Mouse (Mus musculus) limb, embryonic 14.5 days (tissue): ENCODE data around the gene Grik2. TPM values are rescaled to one million over a fixed set of nuclear protein-coding genes. Genes with fewer than 3 reads are reported as not detected.

ENCODE experiments used
- ATAC-seq: fragments of 200-750 bp; cut with Nextera tagmentation; 2 replicates; pipeline ENCODE4 v1.8.0; 2017; ENCODE audit warnings: low read depth, moderate number of reproducible peaks, moderate TSS enrichment; ENCODE audit not compliant: low FRiP score
- DNase-seq: peaks from one replicate; pipeline ENCODE4 v3.0.0-alpha.2; 2015; ENCODE audit warnings: low spot score
- H3K27ac ChIP-seq: fragments of 300-500 bp; sonication (generic); replicated peaks from 2 replicates; pipeline ENCODE4 v1.5.1; 2014; ENCODE audit warnings: low read depth, mild to moderate bottlenecking, low read length, moderate library complexity, mixed read lengths
- H3K27me3 ChIP-seq: fragments of 300-500 bp; sonication (generic); 2 replicates; pipeline ENCODE4 v1.6.1; 2014; ENCODE audit warnings: low read length, mixed read lengths; ENCODE audit not compliant: control insufficient read depth, insufficient read depth
- H3K36me3 ChIP-seq: fragments of 300-500 bp; sonication (generic); 2 replicates; pipeline ENCODE4 v1.6.1; 2014; ENCODE audit warnings: mild to moderate bottlenecking, low read length, moderate library complexity, mixed read lengths; ENCODE audit not compliant: control insufficient read depth, insufficient read depth
- H3K4me1 ChIP-seq: fragments of 300-500 bp; sonication (generic); 2 replicates; pipeline ENCODE4 v1.6.1; 2014; ENCODE audit warnings: antibody characterized with exemption, low read length, mixed read lengths; ENCODE audit not compliant: control insufficient read depth, insufficient read depth
- H3K4me2 ChIP-seq: fragments of 300-500 bp; sonication (generic); replicated peaks from 2 replicates; pipeline ENCODE4 v1.6.1; 2014; ENCODE audit warnings: low read depth, mild to moderate bottlenecking, low read length, moderate library complexity; ENCODE audit not compliant: severe bottlenecking
- H3K4me3 ChIP-seq: fragments of 300-500 bp; sonication (generic); replicated peaks from 2 replicates; pipeline ENCODE4 v1.5.1; 2014; ENCODE audit warnings: low read length
- H3K9ac ChIP-seq: fragments of 300-500 bp; sonication (generic); 2 replicates; pipeline ENCODE4 v1.6.1; 2014; ENCODE audit warnings: mild to moderate bottlenecking, low read depth, low read length, moderate library complexity; ENCODE audit not compliant: severe bottlenecking
- H3K9me3 ChIP-seq: fragments of 300-500 bp; sonication (generic); 2 replicates; pipeline ENCODE4 v1.6.1; 2016; ENCODE audit warnings: low read length; ENCODE audit not compliant: control insufficient read depth
- POLR2A ChIP-seq: fragments of 200-500 bp; IDR thresholded peaks from 2 replicates; pipeline ENCODE4 v1.8.0; 2012; ENCODE audit warnings: inconsistent platforms, mild to moderate bottlenecking, moderate library complexity, borderline replicate concordance; ENCODE audit not compliant: insufficient read depth, insufficient read length; ENCODE audit errors: extremely low read depth
- WGBS: fragments of 180-500 bp; shearing (Covaris S2); extraction: QIAGEN DNeasy Blood & Tissue Kit; methylation state at CpG from one replicate; pipeline ENCODE4 v1.1.7; 2014; 5-methylcytosine and 5-hydroxymethylcytosine counted together
- polyA plus RNA-seq, 2 experiments: library from polyadenylated mRNA; depleted of rRNA in 1 of 2; stranded (reverse) in 1 of 2; unstranded in 1 of 2; fragments of >200 nt; fragmentation: Nextera tagmentation in 1 of 2; extraction: Ambion mirVana in 1 of 2; gene quantifications; 2 replicates each; pipeline versions ENCODE4 v1.2.1 to v1.2.3; 2012 to 2014

The Grik2 gene
- polyA plus RNA-seq, 2 experiments = 2.7 to 3.5 TPM

DNA sequence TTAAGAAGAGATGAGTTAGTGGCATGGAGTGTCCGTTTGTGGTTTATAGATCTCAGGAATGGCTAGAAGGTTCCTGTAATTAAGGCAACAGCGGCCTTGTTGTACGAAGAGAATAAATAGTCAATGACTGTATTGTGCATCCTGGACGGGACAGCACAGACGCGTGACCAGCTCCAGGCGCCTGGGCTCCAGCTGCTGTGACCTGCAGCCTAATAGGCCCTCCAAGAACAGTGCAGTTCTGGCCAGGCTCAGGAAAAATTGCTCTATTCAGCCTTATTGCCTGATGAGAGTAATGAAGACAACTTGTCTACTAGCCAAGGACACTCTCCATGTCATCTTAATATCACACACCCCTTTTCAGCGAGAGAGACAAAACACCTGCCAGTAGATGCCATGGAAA is 1.8 kb upstream of the Grik2 start:
- peaks cover 7% of the 10 kb centered on the region; the same call in 1 of the 2 replicates for H3K4me1 ChIP-seq
- no peak overlapping the region for H3K27ac ChIP-seq
- WGBS = 56% methylated on average over 8 of the region's 8 CpGs
- no peaks in the 10 kb centered on the region for H3K9me3 ChIP-seq
- ATAC-seq = no peak
- H3K27me3 ChIP-seq = peaks cover 16% of the 10 kb centered on the region; the same call in 1 of the 2 replicates
- no peak for TF ChIP-seq POLR2A
- no peaks in the 10 kb centered on the region for H3K36me3 ChIP-seq
- no peak overlapping the region for H3K4me3 ChIP-seq
- DNase-seq = no peak
- H3K9ac ChIP-seq = no peak overlapping the region
- no peak overlapping the region for H3K4me2 ChIP-seq

DNA sequence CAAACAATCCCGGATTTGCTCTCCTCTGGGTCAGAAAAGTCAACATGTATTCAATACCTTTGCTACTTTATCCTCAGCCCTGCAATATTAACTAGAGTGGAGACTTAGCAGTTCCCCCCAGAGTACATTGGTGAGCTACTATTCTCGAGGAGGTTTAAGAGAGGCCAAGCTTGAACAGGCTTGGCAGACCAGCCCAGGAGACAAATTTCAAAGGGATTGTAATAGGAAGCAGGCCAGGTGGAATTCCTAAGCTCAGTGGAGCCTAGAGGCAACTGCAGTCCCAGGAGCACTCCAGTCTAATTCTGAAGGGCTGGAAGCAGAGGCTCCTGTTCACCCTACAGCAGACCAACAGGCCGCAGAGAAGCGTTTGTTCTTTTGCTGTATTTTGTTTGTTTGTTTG is 1.1 kb upstream of the Grik2 start:
- H3K9me3 ChIP-seq = no peaks in the 10 kb centered on the region
- no peak overlapping the region for H3K9ac ChIP-seq
- H3K27ac ChIP-seq = no peak overlapping the region
- H3K4me1 ChIP-seq = peaks cover 7% of the 10 kb centered on the region; the same call in 1 of the 2 replicates
- no peak for DNase-seq
- H3K36me3 ChIP-seq = no peaks in the 10 kb centered on the region
- 26% methylated on average over 4 of the region's 4 CpGs for WGBS
- H3K4me3 ChIP-seq = no peak overlapping the region
- H3K4me2 ChIP-seq = no peak overlapping the region
- H3K27me3 ChIP-seq = peaks cover 16% of the 10 kb centered on the region; the same call in 1 of the 2 replicates
- no peak for ATAC-seq
- no peak for TF ChIP-seq POLR2A

DNA sequence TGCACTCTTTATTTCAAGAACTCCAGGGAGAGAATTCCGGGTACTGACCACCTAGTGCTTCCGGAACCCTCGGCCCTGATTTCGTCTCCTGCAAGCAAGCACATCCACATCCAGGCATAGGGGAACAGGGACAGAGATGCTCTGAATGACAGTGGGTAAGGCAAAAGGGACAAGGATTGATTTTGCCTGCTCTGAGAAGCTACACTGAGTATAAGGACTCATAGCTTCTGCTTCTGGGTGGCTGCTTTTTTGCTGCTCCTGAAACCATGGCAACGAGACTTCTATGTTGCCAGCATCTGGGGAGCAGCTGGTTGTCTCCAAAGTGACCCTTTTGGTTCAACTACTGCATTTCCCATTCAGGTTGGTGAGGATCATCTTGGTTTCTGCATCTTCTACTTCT is 348 bp upstream of the Grik2 start:
- Histone ChIP-seq H3K9me3 (no peaks in the 10 kb centered on the region), H3K27ac (no peak overlapping the region), H3K27me3 (peaks cover 16% of the 10 kb centered on the region; the same call in 1 of the 2 replicates), H3K4me1 (peaks cover 7% of the 10 kb centered on the region; the same call in 1 of the 2 replicates), H3K4me2 (peak overlapping the region; percentile 86), H3K9ac (no peak overlapping the region), H3K36me3 (no peaks in the 10 kb centered on the region), H3K4me3 (peak overlapping the region; percentile 53)
- 10% methylated on average over 5 of the region's 5 CpGs for WGBS
- ATAC-seq (no peak), DNase-seq (no peak)
- no peak for TF ChIP-seq POLR2A

DNA sequence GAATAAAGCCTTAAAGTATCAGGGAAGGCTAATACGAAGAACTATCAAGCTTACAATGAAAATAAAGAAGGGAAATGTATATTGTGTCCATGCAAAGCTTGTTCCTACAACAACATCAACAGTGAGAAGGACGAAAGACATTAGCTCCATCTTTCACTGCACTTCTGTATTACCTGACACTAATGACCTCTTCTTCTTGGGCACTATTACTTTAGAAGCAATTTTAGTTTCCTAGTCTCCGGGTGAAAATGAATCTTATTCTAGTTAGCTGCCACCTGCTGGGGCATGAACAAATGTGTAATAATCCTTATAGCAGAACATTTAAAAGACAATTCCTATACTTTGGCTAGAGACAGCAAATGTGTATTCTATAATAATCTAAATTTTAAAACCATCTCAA is 1.9 kb downstream of the Grik2 start:
- Histone ChIP-seq H3K9ac (no peak overlapping the region), H3K9me3 (no peaks in the 10 kb centered on the region), H3K36me3 (no peaks in the 10 kb centered on the region), H3K27me3 (peaks cover 16% of the 10 kb centered on the region; the same call in 1 of the 2 replicates), H3K4me1 (peaks cover 17% of the 10 kb centered on the region; the same call in 1 of the 2 replicates), H3K4me3 (no peak overlapping the region), H3K4me2 (no peak overlapping the region), H3K27ac (no peak overlapping the region)
- ATAC-seq = no peak
- TF ChIP-seq POLR2A = no peak
- WGBS = 55% methylated on average over 3 of the region's 3 CpGs
- DNase-seq = no peak

DNA sequence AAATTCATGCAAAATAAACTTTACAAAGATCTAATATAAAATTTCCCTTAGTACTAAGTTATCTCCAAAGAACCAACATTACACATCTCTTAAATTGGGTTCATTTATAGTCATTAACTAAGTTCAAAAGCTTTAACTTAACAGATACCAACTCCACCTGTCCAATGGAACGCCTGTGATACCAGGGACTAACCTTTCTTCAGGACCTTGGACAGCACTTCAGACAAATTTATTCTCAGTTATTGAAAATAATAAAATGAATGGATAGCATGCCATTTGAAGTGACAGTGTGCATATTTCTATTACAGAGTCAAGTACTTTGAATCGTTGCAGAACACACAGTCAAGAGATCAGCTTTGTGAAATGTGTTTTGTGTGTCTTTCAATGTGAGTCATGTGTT is 3.1 kb downstream of the Grik2 start:
- Histone ChIP-seq H3K27me3 (peaks cover 19% of the 10 kb centered on the region; the same call in 1 of the 2 replicates), H3K9me3 (no peaks in the 10 kb centered on the region), H3K4me1 (peaks cover 17% of the 10 kb centered on the region; the same call in 1 of the 2 replicates), H3K9ac (no peak overlapping the region), H3K36me3 (no peaks in the 10 kb centered on the region), H3K4me3 (no peak overlapping the region), H3K4me2 (no peak overlapping the region), H3K27ac (no peak overlapping the region)
- DNase-seq (peak; percentile 64), ATAC-seq (no peak)
- no peak for TF ChIP-seq POLR2A
- 32% methylated on average over 2 of the region's 2 CpGs for WGBS
